Mouse (Mus musculus) limb, embryonic 14.5 days (tissue): ENCODE results near the gene Il10. TPM values are rescaled to one million over a fixed set of nuclear protein-coding genes. Genes with fewer than 3 reads are reported as not detected.

ENCODE experiments used
- ATAC-seq: fragments of 200-750 bp; cut with Nextera tagmentation; 2 replicates; pipeline ENCODE4 v1.8.0; 2017; ENCODE audit warnings: low read depth, moderate number of reproducible peaks, moderate TSS enrichment; ENCODE audit not compliant: low FRiP score
- DNase-seq: peaks from one replicate; pipeline ENCODE4 v3.0.0-alpha.2; 2015; ENCODE audit warnings: low spot score
- H3K27ac ChIP-seq: fragments of 300-500 bp; sonication (generic); replicated peaks from 2 replicates; pipeline ENCODE4 v1.5.1; 2014; ENCODE audit warnings: low read depth, mild to moderate bottlenecking, low read length, moderate library complexity, mixed read lengths
- H3K27me3 ChIP-seq: fragments of 300-500 bp; sonication (generic); 2 replicates; pipeline ENCODE4 v1.6.1; 2014; ENCODE audit warnings: low read length, mixed read lengths; ENCODE audit not compliant: control insufficient read depth, insufficient read depth
- H3K36me3 ChIP-seq: fragments of 300-500 bp; sonication (generic); 2 replicates; pipeline ENCODE4 v1.6.1; 2014; ENCODE audit warnings: mild to moderate bottlenecking, low read length, moderate library complexity, mixed read lengths; ENCODE audit not compliant: control insufficient read depth, insufficient read depth
- H3K4me1 ChIP-seq: fragments of 300-500 bp; sonication (generic); 2 replicates; pipeline ENCODE4 v1.6.1; 2014; ENCODE audit warnings: antibody characterized with exemption, low read length, mixed read lengths; ENCODE audit not compliant: control insufficient read depth, insufficient read depth
- H3K4me2 ChIP-seq: fragments of 300-500 bp; sonication (generic); replicated peaks from 2 replicates; pipeline ENCODE4 v1.6.1; 2014; ENCODE audit warnings: low read depth, mild to moderate bottlenecking, low read length, moderate library complexity; ENCODE audit not compliant: severe bottlenecking
- H3K4me3 ChIP-seq: fragments of 300-500 bp; sonication (generic); replicated peaks from 2 replicates; pipeline ENCODE4 v1.5.1; 2014; ENCODE audit warnings: low read length
- H3K9ac ChIP-seq: fragments of 300-500 bp; sonication (generic); 2 replicates; pipeline ENCODE4 v1.6.1; 2014; ENCODE audit warnings: mild to moderate bottlenecking, low read depth, low read length, moderate library complexity; ENCODE audit not compliant: severe bottlenecking
- H3K9me3 ChIP-seq: fragments of 300-500 bp; sonication (generic); 2 replicates; pipeline ENCODE4 v1.6.1; 2016; ENCODE audit warnings: low read length; ENCODE audit not compliant: control insufficient read depth
- POLR2A ChIP-seq: fragments of 200-500 bp; IDR thresholded peaks from 2 replicates; pipeline ENCODE4 v1.8.0; 2012; ENCODE audit warnings: inconsistent platforms, mild to moderate bottlenecking, moderate library complexity, borderline replicate concordance; ENCODE audit not compliant: insufficient read depth, insufficient read length; ENCODE audit errors: extremely low read depth
- WGBS: fragments of 180-500 bp; shearing (Covaris S2); extraction: QIAGEN DNeasy Blood & Tissue Kit; methylation state at CpG from one replicate; pipeline ENCODE4 v1.1.7; 2014; 5-methylcytosine and 5-hydroxymethylcytosine counted together
- polyA plus RNA-seq, 2 experiments: library from polyadenylated mRNA; depleted of rRNA in 1 of 2; stranded (reverse) in 1 of 2; unstranded in 1 of 2; fragments of >200 nt; fragmentation: Nextera tagmentation in 1 of 2; extraction: Ambion mirVana in 1 of 2; gene quantifications; 2 replicates each; pipeline versions ENCODE4 v1.2.1 to v1.2.3; 2012 to 2014

Gene Il10
- polyA plus RNA-seq, 2 experiments, result 0.06 TPM; not detected in 1

- no peaks in the 10 kb centered on the region for H3K27me3 ChIP-seq
- no peak overlapping the region for H3K9ac ChIP-seq
- no peak overlapping the region for H3K4me2 ChIP-seq
- H3K4me3 ChIP-seq, result no peak overlapping the region
- TF ChIP-seq POLR2A, result no peak
- peaks cover 6% of the 10 kb centered on the region for H3K36me3 ChIP-seq
- WGBS, result 72% methylated on average over 6 of the region's 6 CpGs
- peak; percentile 59 for ATAC-seq
- no peaks in the 10 kb centered on the region for H3K9me3 ChIP-seq
- H3K27ac ChIP-seq, result no peak overlapping the region
- peak; percentile 30 for DNase-seq
- H3K4me1 ChIP-seq, result peaks cover 8% of the 10 kb centered on the region; the same call in 1 of the 2 replicates
Observed at GRCm38 (mm10) chr1:131062821-131063220, 43.2 kb downstream of the Il10 start.

- no peak overlapping the region for H3K27ac ChIP-seq
- peaks cover 5% of the 10 kb centered on the region; the same call in 1 of the 2 replicates for H3K4me1 ChIP-seq
- no peaks in the 10 kb centered on the region for H3K9me3 ChIP-seq
- H3K4me3 ChIP-seq, result no peak overlapping the region
- H3K4me2 ChIP-seq, result no peak overlapping the region
- no peaks in the 10 kb centered on the region for H3K27me3 ChIP-seq
- H3K9ac ChIP-seq, result no peak overlapping the region
- 79% methylated on average over 6 of the region's 6 CpGs for WGBS
- no peak for ATAC-seq
- H3K36me3 ChIP-seq, result no peaks in the 10 kb centered on the region
- peak; percentile 58 for DNase-seq
- no peak for TF ChIP-seq POLR2A
Observed at GRCm38 (mm10) chr1:131064202-131064601, 44.6 kb downstream of the Il10 start.

GRCm38 (mm10) chr1:131068011-131068727 lies 48.5 kb downstream of the Il10 start:
- no peak overlapping the region for H3K4me2 ChIP-seq
- no peak overlapping the region for H3K27ac ChIP-seq
- TF ChIP-seq POLR2A, result no peak
- H3K36me3 ChIP-seq, result no peaks in the 10 kb centered on the region
- no peak for DNase-seq
- peaks cover 6% of the 10 kb centered on the region; the same call in 1 of the 2 replicates for H3K4me1 ChIP-seq
- ATAC-seq, result no peak
- WGBS, result 88% methylated on average over 10 of the region's 10 CpGs
- H3K9ac ChIP-seq, result no peak overlapping the region
- H3K4me3 ChIP-seq, result no peak overlapping the region
- H3K9me3 ChIP-seq, result no peaks in the 10 kb centered on the region
- H3K27me3 ChIP-seq, result no peaks in the 10 kb centered on the region

GRCm38 (mm10) chr1:131069010-131069409 lies 49.4 kb downstream of the Il10 start:
- no peaks in the 10 kb centered on the region for H3K27me3 ChIP-seq
- no peak overlapping the region for H3K4me2 ChIP-seq
- no peaks in the 10 kb centered on the region for H3K9me3 ChIP-seq
- TF ChIP-seq POLR2A, result no peak
- WGBS, result 87% methylated on average over 7 of the region's 7 CpGs
- ATAC-seq (no peak), DNase-seq (no peak)
- peaks cover 4% of the 10 kb centered on the region; the same call in 1 of the 2 replicates for H3K4me1 ChIP-seq
- no peak overlapping the region for H3K4me3 ChIP-seq
- no peak overlapping the region for H3K27ac ChIP-seq
- H3K9ac ChIP-seq, result no peak overlapping the region
- H3K36me3 ChIP-seq, result no peaks in the 10 kb centered on the region

- WGBS, result 87% methylated on average over 7 of the region's 7 CpGs
- H3K27me3 ChIP-seq, result no peaks in the 10 kb centered on the region
- H3K4me3 ChIP-seq, result no peak overlapping the region
- DNase-seq (no peak), ATAC-seq (no peak)
- no peak overlapping the region for H3K27ac ChIP-seq
- no peaks in the 10 kb centered on the region for H3K36me3 ChIP-seq
- TF ChIP-seq POLR2A, result no peak
- no peak overlapping the region for H3K4me2 ChIP-seq
- H3K9me3 ChIP-seq, result no peaks in the 10 kb centered on the region
- no peak overlapping the region for H3K9ac ChIP-seq
- H3K4me1 ChIP-seq, result peaks cover 7% of the 10 kb centered on the region
Observed at GRCm38 (mm10) chr1:131072376-131072990, 52.8 kb downstream of the Il10 start.
